Mouse (Mus musculus) thymus, adult 2 months (tissue): ENCODE measurements around the gene Wwp2.

Experiments
- CTCF ChIP-seq: fragments of 200-500 bp; IDR thresholded peaks from 2 replicates; pipeline ENCODE4 v1.5.1; 2012; ENCODE audit warnings: mild to moderate bottlenecking, control low read depth, low read length, moderate library complexity, borderline replicate concordance; ENCODE audit not compliant: control insufficient read depth, poor library complexity, insufficient read depth; ENCODE audit errors: extremely low read depth
- POLR2A ChIP-seq: fragments of 200-500 bp; IDR thresholded peaks from 2 replicates; pipeline ENCODE4 v1.6.1; 2012; ENCODE audit warnings: mild to moderate bottlenecking, low read length, control low read depth, moderate library complexity; ENCODE audit not compliant: control insufficient read depth, poor library complexity, insufficient read depth; ENCODE audit errors: extremely low read depth

GRCm38 (mm10) chr8:107593967-107594729 lies 158.0 kb downstream of the Wwp2 start:
- TF ChIP-seq POLR2A = no peak
- TF ChIP-seq CTCF = no peak
